Mouse (Mus musculus) liver, postnatal 0 days (tissue): Measurements from ENCODE around the gene Olfr600. TPM values are rescaled to one million over a fixed set of nuclear protein-coding genes. Genes with fewer than 3 reads are reported as not detected.

Source experiments
- polyA plus RNA-seq: library from polyadenylated mRNA; unstranded; fragments of >200 nt; fragmentation: Nextera tagmentation; extraction: Ambion mirVana; gene quantifications from 2 replicates; pipeline ENCODE4 v1.2.1, GENCODE M21; 2015

The Olfr600 gene
- polyA plus RNA-seq, 1 experiment from 2014 or later = not detected

Other genes with a start within 250 kb of the Olfr600 start
- gene Olfr586, start 224.0 kb downstream of the Olfr600 start, polyA plus RNA-seq = not detected in 2 replicates
- gene Olfr588-ps1, start 208.8 kb downstream of the Olfr600 start, polyA plus RNA-seq = not detected in 2 replicates
- not detected in 2 replicates for gene Olfr589, start 193.3 kb downstream of the Olfr600 start, polyA plus RNA-seq
- not detected in 2 replicates for gene Olfr591, start 171.3 kb downstream of the Olfr600 start, polyA plus RNA-seq
- not detected in 2 replicates for gene Olfr592, start 164.9 kb downstream of the Olfr600 start, polyA plus RNA-seq
- not detected in 2 replicates for gene Olfr593, start 137.8 kb downstream of the Olfr600 start, polyA plus RNA-seq
- not detected in 2 replicates for gene Olfr594, start 132.7 kb downstream of the Olfr600 start, polyA plus RNA-seq
- not detected in 2 replicates for gene Usp17ld, start 97.2 kb downstream of the Olfr600 start, polyA plus RNA-seq
- not detected in 2 replicates for gene Olfr596, start 44.0 kb downstream of the Olfr600 start, polyA plus RNA-seq
- gene Olfr597, start 33.4 kb downstream of the Olfr600 start, polyA plus RNA-seq = not detected in 2 replicates
- gene Olfr598, start 26.1 kb downstream of the Olfr600 start, polyA plus RNA-seq = not detected in 2 replicates
- not detected in 2 replicates for gene Olfr599, start 13.8 kb downstream of the Olfr600 start, polyA plus RNA-seq
- gene Olfr601, start 13.0 kb upstream of the Olfr600 start, polyA plus RNA-seq = not detected in 2 replicates
- gene Olfr603, start 36.5 kb upstream of the Olfr600 start, polyA plus RNA-seq = not detected in 2 replicates
- not detected in 2 replicates for gene Usp17lc, start 65.4 kb upstream of the Olfr600 start, polyA plus RNA-seq
- not detected in 2 replicates for gene Olfr605, start 95.8 kb upstream of the Olfr600 start, polyA plus RNA-seq
- not detected in 2 replicates for gene Olfr606, start 99.4 kb upstream of the Olfr600 start, polyA plus RNA-seq
- not detected in 2 replicates for gene Olfr607, start 114.5 kb upstream of the Olfr600 start, polyA plus RNA-seq
- gene Olfr608, start 120.2 kb upstream of the Olfr600 start, polyA plus RNA-seq = not detected in 2 replicates
- not detected in 2 replicates for gene Olfr609, start 148.4 kb upstream of the Olfr600 start, polyA plus RNA-seq
- gene Olfr610, start 162.5 kb upstream of the Olfr600 start, polyA plus RNA-seq = not detected in 2 replicates
- not detected in 2 replicates for gene Olfr611, start 171.2 kb upstream of the Olfr600 start, polyA plus RNA-seq
- not detected in 2 replicates for gene Olfr612, start 193.0 kb upstream of the Olfr600 start, polyA plus RNA-seq
- not detected in 2 replicates for gene Olfr613, start 198.4 kb upstream of the Olfr600 start, polyA plus RNA-seq
- gene Olfr615, start 206.4 kb upstream of the Olfr600 start, polyA plus RNA-seq = not detected in 2 replicates
- not detected in 2 replicates for gene Olfr616, start 219.5 kb upstream of the Olfr600 start, polyA plus RNA-seq
- not detected in 2 replicates for gene Olfr617, start 223.4 kb upstream of the Olfr600 start, polyA plus RNA-seq
- not detected in 2 replicates for gene Olfr618, start 240.4 kb upstream of the Olfr600 start, polyA plus RNA-seq